Mouse (Mus musculus) ES-E14 (cell line): ENCODE results near the gene Lrmda. TPM values are rescaled to one million over a fixed set of nuclear protein-coding genes. Genes with fewer than 3 reads are reported as not detected.

ENCODE experiments used
- DNase-seq: peaks from one replicate; pipeline ENCODE4 v3.0.0-alpha.2; 2013; ENCODE audit warnings: low read depth, low spot score
- H3K27ac ChIP-seq: 2 replicates; pipeline ENCODE4 v1.5.1; 2012; ENCODE audit warnings: low read depth, mild to moderate bottlenecking, low read length, moderate library complexity, mixed read lengths; ENCODE audit not compliant: poor library complexity, insufficient read depth, severe bottlenecking
- H3K36me3 ChIP-seq: 2 replicates; pipeline ENCODE4 v1.6.1; 2012; ENCODE audit warnings: mild to moderate bottlenecking, low read length, moderate library complexity, mixed read lengths; ENCODE audit not compliant: control insufficient read depth, poor library complexity, insufficient read depth, severe bottlenecking
- H3K4me1 ChIP-seq, 2 experiments: fragments of 150-350 bp in 1 of 2; sonication (generic) in 1 of 2; 2 replicates each; pipeline ENCODE4 v1.6.1; 2012; ENCODE audit warnings: low read length in 2 of 2, mild to moderate bottlenecking in 1 of 2, mixed read lengths in 1 of 2; ENCODE audit not compliant: control insufficient read depth in 2 of 2, insufficient read depth in 2 of 2, poor library complexity in 1 of 2
- H3K4me3 ChIP-seq, 2 experiments: fragments of 150-350 bp in 1 of 2; sonication (generic) in 1 of 2; 2 replicates each; pipeline ENCODE4 v1.5.1; 2012; ENCODE audit warnings: low read length in 2 of 2, low read depth in 1 of 2, mild to moderate bottlenecking in 1 of 2, mixed read lengths in 1 of 2; ENCODE audit not compliant: insufficient read depth in 1 of 2, poor library complexity in 1 of 2, severe bottlenecking in 1 of 2
- H3K9ac ChIP-seq: 2 replicates; pipeline ENCODE4 v1.6.1; 2012; ENCODE audit warnings: low read depth, mild to moderate bottlenecking, low read length, mixed read lengths; ENCODE audit not compliant: poor library complexity, insufficient read depth, severe bottlenecking
- H3K9me3 ChIP-seq: fragments of 150-350 bp; sonication (generic); 2 replicates; pipeline ENCODE4 v1.6.1; 2012; ENCODE audit warnings: low read depth, mild to moderate bottlenecking, low read length; ENCODE audit not compliant: control insufficient read depth, insufficient read depth
- CHD2 ChIP-seq: IDR thresholded peaks from 2 replicates; pipeline ENCODE4 v1.6.1; 2014; ENCODE audit warnings: mild to moderate bottlenecking, low read depth, low read length, inconsistent platforms
- HCFC1 ChIP-seq: IDR thresholded peaks from 2 replicates; pipeline ENCODE4 v1.6.1; 2012; ENCODE audit warnings: low read length, inconsistent platforms, borderline replicate concordance; ENCODE audit not compliant: insufficient read depth
- MAFK ChIP-seq: IDR thresholded peaks from 2 replicates; pipeline ENCODE4 v1.6.1; 2014; ENCODE audit warnings: mild to moderate bottlenecking, low read depth, low read length, inconsistent platforms; ENCODE audit not compliant: insufficient read depth
- ZC3H11A ChIP-seq: IDR thresholded peaks from 2 replicates; pipeline ENCODE4 v1.6.1; 2012; ENCODE audit warnings: low read depth, mild to moderate bottlenecking, inconsistent platforms, low read length, borderline replicate concordance
- ZNF384 ChIP-seq: IDR thresholded peaks from 2 replicates; pipeline ENCODE4 v1.6.1; 2012; ENCODE audit warnings: low read depth, low read length, inconsistent platforms
- in situ Hi-C, 2 experiments: fragments of 600-800 bp; cut with MboI; formaldehyde crosslinking; loops; one replicate each; pipeline ENCODE4 v1.15.1; 2025; ENCODE audit warnings: low sequenced_read_pairs in 2 of 2, inconsistent platforms in 1 of 2; ENCODE audit not compliant: unreplicated experiment in 2 of 2
- total RNA-seq: library from RNA; depleted of rRNA; stranded (reverse); fragments of 300-350 nt; gene quantifications from 2 replicates; pipeline ENCODE4 v1.2.3, GENCODE M21; 2012

Gene Lrmda
- total RNA-seq, 1 experiment: 0.22 TPM

DNA sequence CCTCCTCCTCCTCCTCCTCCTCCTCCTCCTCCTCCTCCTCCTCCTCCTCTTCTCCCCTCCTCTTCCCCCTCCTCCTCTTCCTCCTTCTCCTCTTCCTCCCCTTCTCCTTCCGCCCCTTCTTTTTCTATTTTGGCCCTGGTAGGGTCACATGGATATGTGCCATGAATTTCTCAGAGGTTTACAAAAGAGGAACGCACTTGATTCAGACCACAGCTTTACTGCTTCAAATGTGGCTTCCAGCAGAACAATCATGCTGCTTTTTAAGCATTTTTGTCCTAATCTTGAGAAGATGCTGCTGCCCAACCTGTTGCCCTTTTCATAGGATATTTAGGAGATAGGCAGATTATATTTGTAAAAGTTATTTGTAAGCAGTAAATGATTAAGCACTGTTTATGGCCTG, 903.7 kb downstream of the Lrmda start:
- Histone ChIP-seq H3K36me3 (no peaks in the 10 kb centered on the region), H3K9ac (no peak overlapping the region), H3K4me3 (no peak overlapping the region), H3K9me3 (no peaks in the 10 kb centered on the region), H3K4me1 (no peaks in the 10 kb centered on the region), H3K27ac (no peak overlapping the region)
- DNase-seq: no peak
- TF ChIP-seq HCFC1 (no peak), CHD2 (no peak), MAFK (no peak), ZC3H11A (no peak), ZNF384 (no peak)
- in situ Hi-C loops: no loop called here

- Histone ChIP-seq H3K9me3 (no peaks in the 10 kb centered on the region), H3K27ac (no peak overlapping the region), H3K4me3 (no peak overlapping the region), H3K9ac (no peak overlapping the region), H3K36me3 (no peaks in the 10 kb centered on the region), H3K4me1 (no peaks in the 10 kb centered on the region)
- in situ Hi-C loops: no loop called here
- DNase-seq: no peak
- TF ChIP-seq HCFC1 (no peak), CHD2 (no peak), ZC3H11A (no peak), MAFK (no peak), ZNF384 (no peak)
These were observed 908.8 kb downstream of the Lrmda start for GRCm38 (mm10) chr14:22928263-22928662.

DNA sequence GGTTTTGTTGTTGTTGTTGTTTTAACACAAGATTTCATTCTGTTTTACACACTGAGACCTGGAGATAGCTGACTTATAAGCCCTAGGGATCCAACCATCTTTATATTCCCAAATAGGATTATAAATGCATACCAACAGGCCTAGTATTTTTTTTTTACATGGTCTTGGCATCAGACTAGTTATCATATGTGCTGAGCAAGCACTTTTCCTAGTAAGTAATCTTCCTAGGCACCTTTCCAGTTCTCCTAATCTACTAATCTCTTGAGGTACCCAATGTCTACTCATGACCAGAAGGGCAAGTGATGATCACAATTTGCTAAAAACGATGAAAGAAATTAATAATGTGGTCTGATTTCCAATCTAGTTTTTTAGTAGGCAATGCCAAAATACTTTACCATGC, 909.2 kb downstream of the Lrmda start:
- no peak overlapping the region for H3K27ac ChIP-seq
- H3K4me1 ChIP-seq: no peaks in the 10 kb centered on the region
- H3K36me3 ChIP-seq: no peaks in the 10 kb centered on the region
- H3K9ac ChIP-seq: no peak overlapping the region
- no peak overlapping the region for H3K4me3 ChIP-seq
- in situ Hi-C loops: no loop called here
- no peak for TF ChIP-seq HCFC1
- TF ChIP-seq MAFK: peak; percentile 46; the same call in 1 of the 2 replicates
- DNase-seq: no peak
- H3K9me3 ChIP-seq: no peaks in the 10 kb centered on the region

DNA sequence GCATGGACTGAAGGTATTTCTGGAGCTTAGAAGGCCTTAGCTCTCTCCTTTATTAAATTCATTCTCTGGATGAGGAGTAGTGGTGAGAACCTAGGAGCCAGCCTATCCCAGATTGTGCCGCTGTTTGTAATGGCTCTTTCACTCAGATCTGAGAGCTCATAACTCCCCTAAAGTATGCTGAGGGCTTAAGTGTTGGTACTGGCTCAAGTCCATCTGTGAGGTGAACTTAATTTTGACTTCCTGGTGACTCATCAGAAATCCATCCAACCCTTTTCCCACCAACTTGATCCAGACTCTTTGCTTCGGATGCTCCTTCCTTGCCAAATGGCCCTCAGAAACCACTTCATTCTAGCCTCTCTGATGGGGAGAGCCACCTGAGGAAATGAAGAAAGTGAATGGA, 910.1 kb downstream of the Lrmda start:
- in situ Hi-C loops: no loop called here
- no peak overlapping the region for H3K9ac ChIP-seq
- H3K36me3 ChIP-seq: no peaks in the 10 kb centered on the region
- no peak overlapping the region for H3K4me3 ChIP-seq
- H3K9me3 ChIP-seq: no peaks in the 10 kb centered on the region
- no peak for DNase-seq
- no peak overlapping the region for H3K27ac ChIP-seq
- TF ChIP-seq HCFC1 (no peak), MAFK (no peak), ZNF384 (no peak), CHD2 (no peak), ZC3H11A (no peak)
- H3K4me1 ChIP-seq: no peaks in the 10 kb centered on the region

DNA sequence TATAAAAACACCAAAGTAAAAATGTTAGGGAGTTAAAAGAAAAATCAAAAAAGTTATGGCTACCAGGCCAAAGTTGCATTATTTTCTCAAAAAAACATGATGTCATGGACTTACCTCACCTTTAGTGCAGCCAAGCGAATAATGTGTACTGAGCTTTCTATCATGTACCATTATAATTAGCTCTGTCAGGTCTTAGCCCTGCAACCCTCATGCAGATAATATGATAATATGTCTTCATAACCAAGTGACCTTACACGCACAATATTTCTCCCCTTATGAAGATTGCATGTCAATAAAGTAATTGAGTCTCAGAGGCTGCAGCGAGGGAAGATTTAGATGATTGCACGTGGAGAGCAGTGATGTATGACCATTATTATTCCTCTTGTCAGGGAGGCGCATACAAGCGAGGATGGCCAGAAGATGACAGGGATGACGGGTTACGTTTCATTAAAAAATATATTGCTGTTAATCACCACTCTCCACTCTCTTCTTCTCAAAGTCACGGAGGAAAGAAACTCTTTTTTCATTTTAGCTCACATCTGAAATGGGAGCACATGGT, 911.1 kb downstream of the Lrmda start:
- no peak for TF ChIP-seq ZNF384
- TF ChIP-seq MAFK: no peak
- no peak for TF ChIP-seq ZC3H11A
- no peak for TF ChIP-seq HCFC1
- TF ChIP-seq CHD2: no peak
- Histone ChIP-seq H3K9me3 (no peaks in the 10 kb centered on the region), H3K27ac (no peak overlapping the region)

More for the DNA sequence above, 911.1 kb downstream of the Lrmda start:
- no peaks in the 10 kb centered on the region for H3K36me3 ChIP-seq
- H3K4me3 ChIP-seq: no peak overlapping the region
- no peak overlapping the region for H3K9ac ChIP-seq
- H3K4me1 ChIP-seq: no peaks in the 10 kb centered on the region
- DNase-seq: no peak
- in situ Hi-C loops: no loop called here
